ENCODE assay signal across 8 mouse cellular contexts in genomic region chr12:69536616-69537242, GRCm38 (mm10). TPM values are rescaled to one million over a fixed set of nuclear protein-coding genes. Genes with fewer than 3 reads are reported as not detected.
DNase-seq lines count a peak whose midpoint lies in the region; ATAC-seq and TF ChIP-seq lines count a peak whose summit lies in the region.

No protein-coding gene starts in this region.

- peak overlapping the region; percentile 89 for H3K27ac ChIP-seq in heart, embryonic 13.5 days (replicated peaks)
- peak overlapping the region; percentile 89 for H3K27ac ChIP-seq in MEL (ENCODE audit: control insufficient read depth, low read depth, low read length)
- H3K27ac ChIP-seq in embryonic fibroblast, embryonic 13.5 days (ENCODE audit: insufficient read depth, low read length): peak overlapping the region; percentile 98
- peak overlapping the region; percentile 84 for H3K27ac ChIP-seq in liver, embryonic 16.5 days (ENCODE audit: low read length)
- H3K27ac ChIP-seq in forebrain, embryonic 11.5 days (ENCODE audit: low read depth, low read length): no peak overlapping the region
- H3K27ac ChIP-seq in forebrain, postnatal 0 days (ENCODE audit: low read depth, low read length): no peak overlapping the region

- no peak for TF ChIP-seq CTCF in MEL (IDR thresholded peaks at IDR 0.05 in 2 of 3, conservative IDR thresholded peaks at IDR 0.05 in 1 of 3; ENCODE audit: control insufficient read depth in 1 of 3, insufficient read depth in 1 of 3, low read depth in 2 of 3, low read length in 3 of 3, poor library complexity in 1 of 3, severe bottlenecking in 1 of 3)
- no peak for TF ChIP-seq CTCF in embryonic fibroblast, embryonic 13.5 days (IDR thresholded peaks at IDR 0.05; ENCODE audit: borderline replicate concordance, insufficient read depth, low read length)
- TF ChIP-seq CTCF in forebrain, postnatal 0 days (IDR thresholded peaks at IDR 0.05; ENCODE audit: low read depth): no peak

- WGBS in heart, embryonic 13.5 days: 75% methylated on average over 10 of the region's 10 CpGs
- 58% methylated on average over 10 of the region's 10 CpGs for WGBS in liver, embryonic 16.5 days (ENCODE audit: insufficient replicate concordance)
- WGBS in forebrain, embryonic 11.5 days: 77% methylated on average over 10 of the region's 10 CpGs
- 56% methylated on average over 10 of the region's 10 CpGs for WGBS in forebrain, postnatal 0 days

- H3K36me3 ChIP-seq in heart, embryonic 13.5 days: no peaks in the 10 kb centered on the region
- H3K36me3 ChIP-seq in MEL (ENCODE audit: control insufficient read depth in 1 of 2, insufficient read depth in 2 of 2, low read length in 2 of 2): peaks cover 0 to 26% of the 10 kb centered on the region in 2 experiments; a peak in 2 of 4 replicates
- H3K36me3 ChIP-seq in liver, embryonic 16.5 days (ENCODE audit: control insufficient read depth, insufficient read depth): no peaks in the 10 kb centered on the region
- H3K36me3 ChIP-seq in forebrain, embryonic 11.5 days (ENCODE audit: control insufficient read depth, insufficient read depth, low read length): no peaks in the 10 kb centered on the region
- H3K36me3 ChIP-seq in forebrain, postnatal 0 days (ENCODE audit: insufficient read depth): no peaks in the 10 kb centered on the region

- no peak for ATAC-seq in heart, embryonic 13.5 days (ENCODE audit: extremely low read depth, insufficient number of reproducible peaks, low FRiP score, low TSS enrichment)
- no peak for ATAC-seq in liver, embryonic 16.5 days (ENCODE audit: low read depth)
- ATAC-seq in forebrain, embryonic 11.5 days (replicated peaks; ENCODE audit: low FRiP score): no peak
- no peak for ATAC-seq in monocyte, adult 5-6 weeks (replicated peaks; ENCODE audit: insufficient number of reproducible peaks, low FRiP score, low TSS enrichment, poor library complexity, severe bottlenecking)
- no peak for ATAC-seq in forebrain, postnatal 0 days

- DNase-seq in heart, postnatal 25 days (ENCODE audit: low spot score): no peak
- DNase-seq in MEL (ENCODE audit: low read depth, low spot score): no peak
- no peak for DNase-seq in forebrain, embryonic 11.5 days (ENCODE audit: low spot score)
- DNase-seq in forebrain, postnatal 0 days: no peak

- no peak for TF ChIP-seq RAD21 in MEL (IDR thresholded peaks at IDR 0.05; ENCODE audit: low read depth, low read length)

- H3K4me3 ChIP-seq in heart, embryonic 13.5 days: no peak overlapping the region
- no peak overlapping the region for H3K4me3 ChIP-seq in MEL (ENCODE audit: control insufficient read depth in 1 of 2, insufficient read depth in 1 of 2, low read depth in 2 of 2, low read length in 2 of 2)
- no peak overlapping the region for H3K4me3 ChIP-seq in embryonic fibroblast, embryonic 13.5 days (ENCODE audit: insufficient read depth, low read length)
- no peak overlapping the region for H3K4me3 ChIP-seq in liver, embryonic 16.5 days (ENCODE audit: low read depth, low read length)
- no peak overlapping the region for H3K4me3 ChIP-seq in forebrain, embryonic 11.5 days (ENCODE audit: low read depth, low read length)
- H3K4me3 ChIP-seq in forebrain, postnatal 0 days (ENCODE audit: low read depth, low read length): no peak overlapping the region

- H3K27me3 ChIP-seq in heart, embryonic 13.5 days (replicated peaks): no peaks in the 10 kb centered on the region
- H3K27me3 ChIP-seq in MEL (ENCODE audit: control insufficient read depth in 1 of 2, insufficient read depth in 2 of 2, low read length in 2 of 2): no peaks in the 10 kb centered on the region
- H3K27me3 ChIP-seq in liver, embryonic 16.5 days (ENCODE audit: control insufficient read depth, insufficient read depth, low read depth, low read length): no peaks in the 10 kb centered on the region
- no peaks in the 10 kb centered on the region; the same call in 1 of the 2 replicates for H3K27me3 ChIP-seq in forebrain, embryonic 11.5 days (ENCODE audit: control insufficient read depth, insufficient read depth, low read length)
- no peaks in the 10 kb centered on the region for H3K27me3 ChIP-seq in forebrain, postnatal 0 days (ENCODE audit: insufficient read depth, low read length)

- intact Hi-C loops in heart, postnatal 25 days (cut with DNase I): no loop called here

- TF ChIP-seq EP300 in MEL (IDR thresholded peaks at IDR 0.05; ENCODE audit: low read depth in 1 of 2, low read length in 2 of 2): no peak

- H3K9me3 ChIP-seq in heart, embryonic 13.5 days: no peaks in the 10 kb centered on the region
- H3K9me3 ChIP-seq in MEL (replicated peaks; ENCODE audit: insufficient read depth, low read length): no peaks in the 10 kb centered on the region
- H3K9me3 ChIP-seq in liver, embryonic 16.5 days (replicated peaks; ENCODE audit: control insufficient read depth, low read length): no peaks in the 10 kb centered on the region
- H3K9me3 ChIP-seq in forebrain, embryonic 11.5 days (ENCODE audit: control insufficient read depth, low read length): no peaks in the 10 kb centered on the region
- H3K9me3 ChIP-seq in forebrain, postnatal 0 days (ENCODE audit: low read length): no peaks in the 10 kb centered on the region

- no peaks in the 10 kb centered on the region; the same call in 1 of the 2 replicates for H3K79me2 ChIP-seq in MEL (ENCODE audit: control insufficient read depth, insufficient read depth, low read length, poor library complexity)

- H3K4me1 ChIP-seq in heart, embryonic 13.5 days: peaks cover 45% of the 10 kb centered on the region
- peaks cover 13 to 38% of the 10 kb centered on the region in 2 experiments for H3K4me1 ChIP-seq in MEL (ENCODE audit: control insufficient read depth in 1 of 2, insufficient read depth in 2 of 2, low read length in 2 of 2)
- H3K4me1 ChIP-seq in embryonic fibroblast, embryonic 13.5 days (ENCODE audit: control insufficient read depth, insufficient read depth, low read length): peaks cover 21% of the 10 kb centered on the region
- peaks cover 19% of the 10 kb centered on the region for H3K4me1 ChIP-seq in liver, embryonic 16.5 days (ENCODE audit: control insufficient read depth, low read depth, low read length)
- H3K4me1 ChIP-seq in forebrain, embryonic 11.5 days (replicated peaks; ENCODE audit: control insufficient read depth, insufficient read depth, low read length): peaks cover 4% of the 10 kb centered on the region; the same call in 1 of the 2 replicates
- no peaks in the 10 kb centered on the region for H3K4me1 ChIP-seq in forebrain, postnatal 0 days (ENCODE audit: insufficient read depth)

- no peak for TF ChIP-seq POLR2A in MEL (IDR thresholded peaks at IDR 0.05; ENCODE audit: control insufficient read depth in 1 of 2, insufficient read depth in 1 of 2, low read depth in 1 of 2, low read length in 2 of 2, poor library complexity in 1 of 2)
- TF ChIP-seq POLR2A in embryonic fibroblast, embryonic 13.5 days (IDR thresholded peaks at IDR 0.05; ENCODE audit: low read depth, low read length): no peak

- H3K9ac ChIP-seq in heart, embryonic 13.5 days: peak overlapping the region; percentile 72; the same call in 1 of the 2 replicates
- H3K9ac ChIP-seq in MEL (ENCODE audit: control insufficient read depth, low read depth, low read length, poor library complexity, severe bottlenecking): no peak overlapping the region
- H3K9ac ChIP-seq in liver, embryonic 16.5 days (ENCODE audit: low read depth, low read length): no peak overlapping the region
- no peak overlapping the region for H3K9ac ChIP-seq in forebrain, embryonic 11.5 days (ENCODE audit: low read length)
- no peak overlapping the region for H3K9ac ChIP-seq in forebrain, postnatal 0 days

- H3K4me2 ChIP-seq in heart, embryonic 13.5 days: peak overlapping the region; percentile 68
- peak overlapping the region; percentile 54 for H3K4me2 ChIP-seq in liver, embryonic 16.5 days (ENCODE audit: low read depth, low read length)
- no peak overlapping the region for H3K4me2 ChIP-seq in forebrain, embryonic 11.5 days (ENCODE audit: low read depth, low read length, severe bottlenecking)
- H3K4me2 ChIP-seq in forebrain, postnatal 0 days (ENCODE audit: low read depth): no peak overlapping the region

TF ChIP-seq in MEL, 35 proteins besides CTCF, POLR2A, EP300 and RAD21:
- TF ChIP-seq GATA1 (IDR thresholded peaks at IDR 0.05; ENCODE audit: low read depth, low read length) (no peak), UBTF (IDR thresholded peaks at IDR 0.05; ENCODE audit: borderline replicate concordance, insufficient read depth, low read depth, low read length) (no peak), CHD2 (IDR thresholded peaks at IDR 0.05; ENCODE audit: low read length) (no peak), NELFE (IDR thresholded peaks at IDR 0.05; ENCODE audit: low read depth, low read length) (no peak), POLR2AphosphoS5 (IDR thresholded peaks at IDR 0.05; ENCODE audit: borderline replicate concordance, low read depth, low read length) (no peak), JUND (IDR thresholded peaks at IDR 0.05; ENCODE audit: low read depth, low read length) (no peak), MXI1 (IDR thresholded peaks at IDR 0.05; ENCODE audit: low read depth, low read length) (no peak), SIN3A (IDR thresholded peaks at IDR 0.05; ENCODE audit: low read length) (no peak)

RNA-seq across cellular contexts. Expression of gene Vcpkmt, which starts 46.1 kb away (rescaled TPM):
- 16.3 and 19.6 TPM in 2 replicates for polyA plus RNA-seq in heart, embryonic 13.5 days (2015; fragmentation: Nextera tagmentation; extraction: Ambion mirVana)
- 1 to 10 TPM; 3.4 to 4.1 TPM for total RNA-seq in heart, postnatal 25 days (2021)
- total RNA-seq in MEL (2012; rRNA removed): 18.8 and 20.8 TPM in 2 replicates
- polyA plus RNA-seq in MEL (2012; ENCODE audit: insufficient read depth in 1 of 2, insufficient read length in 2 of 2, low read depth in 1 of 2, low replicate concordance in 2 of 2, missing spikeins in 1 of 2): 10 to 100 TPM in 1 of 2 experiments, not detected in 1; 43.1 TPM
- polyA plus RNA-seq in embryonic fibroblast, embryonic 13.5 days (2011; ENCODE audit: insufficient read length, low read depth, missing spikeins): 14.5 and 14.7 TPM in 2 replicates
- polyA plus RNA-seq in liver, embryonic 16.5 days (2015; fragmentation: Nextera tagmentation; extraction: Ambion mirVana): 9.1 and 9.7 TPM in 2 replicates
- 25.6 and 26.1 TPM in 2 replicates for polyA plus RNA-seq in forebrain, embryonic 11.5 days (2014; fragmentation: Nextera tagmentation; extraction: Ambion mirVana)
- 10.9 to 19.7 TPM (median 14.9 TPM) in 3 replicates for total RNA-seq in monocyte, adult 5-6 weeks (2017)
- 8.9 and 13.8 TPM in 2 replicates for total RNA-seq in forebrain, postnatal 0 days (2014; rRNA removed)
- polyA plus RNA-seq in forebrain, postnatal 0 days (2015; fragmentation: Nextera tagmentation; extraction: Ambion mirVana): 39.2 and 42.1 TPM in 2 replicates

Comparison
In these comparisons a context has a peak if more than half of its experiments do, and no peak if none do; other contexts are left out.
1. H3K27ac ChIP-seq: peak in heart, embryonic 13.5 days (single experiment), MEL (single experiment), embryonic fibroblast, embryonic 13.5 days (single experiment) and liver, embryonic 16.5 days (single experiment); none in forebrain, embryonic 11.5 days (single experiment) and forebrain, postnatal 0 days (single experiment).
2. H3K4me2 ChIP-seq: peak in heart, embryonic 13.5 days (single experiment) and liver, embryonic 16.5 days (single experiment); none in forebrain, embryonic 11.5 days (single experiment) and forebrain, postnatal 0 days (single experiment).